Mouse (Mus musculus): ENCODE data around the gene Plekhj1.
A peak's percentile ranks its signal among the peaks of the same experiment; 100 is the strongest.

The Plekhj1 gene

GRCm38 (mm10) chr10:80805925-80806324, 7.5 kb upstream of the Plekhj1 start:
- DNase-seq (ENCODE audit: low spot score): peak; percentile 78

DNA sequence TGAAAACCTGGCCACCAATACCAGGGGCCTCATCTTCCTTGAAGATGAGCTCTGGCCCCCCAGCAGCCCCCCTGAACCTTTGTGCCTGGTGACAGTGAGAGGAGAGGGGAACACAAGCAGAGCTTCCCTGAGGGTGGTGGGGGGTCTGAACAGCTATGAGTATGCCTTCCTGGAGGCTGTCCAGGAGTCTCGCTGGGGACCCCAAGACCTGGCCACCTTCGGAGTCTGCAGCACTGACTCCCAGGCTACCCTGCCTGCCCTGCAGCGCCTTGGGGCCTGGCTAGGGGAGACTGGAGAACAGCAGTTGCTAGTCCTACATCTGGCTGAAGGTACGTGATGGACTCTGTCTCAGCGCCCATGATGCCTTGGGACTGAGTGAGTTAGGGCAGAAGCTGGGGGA, 6.9 kb upstream of the Plekhj1 start:
- DNase-seq (ENCODE audit: low spot score): no peak

DNA sequence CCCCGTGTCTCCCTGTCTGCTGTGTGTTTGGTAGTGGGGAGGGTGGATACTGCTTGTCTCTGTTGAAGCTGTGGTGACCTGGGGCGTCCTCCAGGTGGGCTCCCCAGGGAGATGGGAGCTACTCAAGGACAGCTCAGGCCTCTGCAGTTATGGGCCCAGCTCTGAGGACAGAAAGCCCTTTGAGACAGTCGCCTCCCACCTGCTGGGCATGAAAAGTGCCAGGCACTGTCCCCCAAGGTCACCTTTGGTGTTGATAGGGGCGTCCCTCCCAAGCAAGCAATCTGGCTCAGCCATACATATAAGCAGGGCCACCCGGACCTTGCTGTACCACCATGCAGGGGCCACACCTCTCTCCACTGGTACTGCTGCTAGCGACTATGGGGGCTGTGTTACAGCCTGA, 6.5 kb upstream of the Plekhj1 start, which contains the start of gene Amh:
TSS of gene Amh (plus strand) at position 328 of the 400 bp plus-strand sequence.
- no peak for DNase-seq (ENCODE audit: low spot score)

DNA sequence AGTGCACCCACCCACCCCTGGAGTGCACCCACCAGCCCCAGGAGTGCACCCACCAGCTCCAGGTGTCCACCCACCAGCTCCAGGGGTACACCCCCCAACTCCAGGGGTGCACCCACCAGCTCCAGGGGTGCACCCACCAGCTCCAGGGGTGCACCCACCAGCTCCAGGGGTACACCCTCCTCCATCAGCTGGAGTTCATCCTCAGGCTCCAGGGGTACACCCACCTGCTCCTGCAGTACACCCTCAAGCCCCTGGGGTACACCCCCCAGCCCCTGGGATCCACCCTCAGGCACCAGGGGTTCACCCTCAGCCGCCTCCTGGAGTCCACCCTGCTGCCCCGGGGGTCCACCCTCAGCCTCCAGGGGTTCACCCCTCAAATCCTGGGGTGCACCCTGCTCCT, 5.9 kb upstream of the Plekhj1 start:
- no peak for DNase-seq (ENCODE audit: low spot score)

DNA sequence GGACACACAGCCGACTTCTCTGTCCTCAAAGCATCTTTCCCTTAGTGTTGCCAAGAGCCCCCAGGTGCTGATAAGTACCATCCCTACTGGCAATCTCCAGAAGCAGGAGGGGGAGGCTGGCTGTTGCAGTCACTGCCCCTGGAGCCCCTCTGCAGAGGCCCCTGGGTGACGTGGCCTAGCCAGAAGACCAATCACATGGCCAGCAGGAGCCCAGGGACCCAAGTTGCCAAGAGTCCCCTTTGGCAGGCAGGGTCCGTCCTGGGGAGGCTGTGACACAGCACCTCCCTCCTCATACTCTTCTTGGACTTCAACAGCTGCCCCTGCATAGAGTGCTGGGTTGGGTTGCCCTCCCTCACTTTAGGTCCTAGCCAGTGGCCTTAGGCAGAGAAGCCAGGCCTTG, 4.6 kb upstream of the Plekhj1 start:
- DNase-seq (ENCODE audit: low spot score): no peak

- no peak for DNase-seq (ENCODE audit: low spot score)
These were observed 3.9 kb upstream of the Plekhj1 start for GRCm38 (mm10) chr10:80802204-80802912.

DNA sequence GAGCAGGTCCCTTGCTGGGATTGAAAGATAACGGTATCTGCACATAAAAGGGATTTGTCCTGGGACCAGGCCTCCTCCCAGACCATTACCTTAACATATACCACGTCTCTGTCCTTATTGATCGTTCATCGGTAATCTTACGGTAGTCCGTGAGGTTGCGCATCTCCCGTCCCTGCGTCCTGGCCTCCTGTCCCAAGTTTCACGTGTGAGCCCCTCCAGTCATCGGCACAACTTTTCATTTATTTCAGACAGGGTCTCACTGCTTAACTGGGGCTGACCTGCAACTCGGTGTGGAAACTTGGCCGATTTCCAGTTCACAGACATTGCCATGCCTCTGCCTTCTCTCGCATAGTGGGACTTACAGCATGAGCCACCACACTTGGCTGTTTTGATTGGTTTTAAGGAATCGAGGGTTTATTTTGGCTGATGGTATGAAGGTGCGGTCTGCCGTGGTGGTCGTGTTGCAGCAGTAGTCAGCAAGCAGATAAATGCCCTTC, 692 bp upstream of the Plekhj1 start:
- no peak for DNase-seq (ENCODE audit: low spot score)

GRCm38 (mm10) chr10:80797186-80798149, 958 bp downstream of the Plekhj1 start:
- DNase-seq (ENCODE audit: low spot score): peak; percentile 21

DNA sequence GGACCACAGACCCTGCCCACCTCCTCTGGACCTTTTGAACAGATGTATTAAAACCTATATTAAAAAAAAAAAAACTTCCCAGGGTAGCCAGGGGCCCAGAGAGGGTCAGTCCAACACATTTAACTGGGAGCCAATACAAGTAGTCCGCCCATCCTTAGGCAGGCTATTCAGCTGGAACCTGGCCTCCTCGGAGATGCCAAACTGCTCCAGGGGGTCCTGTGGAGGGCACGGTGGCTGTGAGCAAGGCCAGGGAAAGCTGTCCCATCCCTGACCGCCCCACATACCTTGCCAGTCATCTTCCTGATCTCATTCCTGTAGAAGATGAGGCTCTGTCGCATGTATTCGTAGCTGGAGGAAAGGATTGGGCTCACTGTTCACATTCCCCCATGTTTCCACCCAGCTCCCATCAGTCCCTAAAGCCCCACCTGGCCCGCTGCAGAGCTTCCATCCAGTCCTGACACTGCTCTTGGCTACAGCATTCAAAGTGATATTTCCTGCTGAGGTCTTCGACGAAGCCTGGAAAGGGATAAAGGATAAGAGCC, 2.0 kb downstream of the Plekhj1 start:
- DNase-seq (ENCODE audit: low spot score): no peak

DNA sequence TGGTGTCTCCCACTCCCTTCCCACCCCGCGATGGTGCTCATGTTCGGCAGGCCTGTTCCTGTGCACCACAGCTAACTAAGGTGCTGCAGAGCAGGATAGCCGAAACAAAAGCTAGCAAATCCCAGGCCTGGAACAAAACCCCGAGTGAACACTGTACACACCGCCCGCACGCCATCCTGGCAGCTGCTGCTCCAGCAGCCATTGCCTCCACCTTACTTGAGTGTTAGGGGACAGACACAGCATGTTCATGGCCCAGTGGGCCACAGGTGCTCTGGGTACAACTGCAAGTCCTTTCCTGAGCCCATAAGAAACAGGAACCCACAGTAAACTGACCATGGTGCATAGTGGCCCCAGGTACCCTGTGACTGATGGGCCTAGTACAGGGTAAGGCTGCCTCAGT, 3.7 kb downstream of the Plekhj1 start:
- no peak for DNase-seq (ENCODE audit: low spot score)

DNA sequence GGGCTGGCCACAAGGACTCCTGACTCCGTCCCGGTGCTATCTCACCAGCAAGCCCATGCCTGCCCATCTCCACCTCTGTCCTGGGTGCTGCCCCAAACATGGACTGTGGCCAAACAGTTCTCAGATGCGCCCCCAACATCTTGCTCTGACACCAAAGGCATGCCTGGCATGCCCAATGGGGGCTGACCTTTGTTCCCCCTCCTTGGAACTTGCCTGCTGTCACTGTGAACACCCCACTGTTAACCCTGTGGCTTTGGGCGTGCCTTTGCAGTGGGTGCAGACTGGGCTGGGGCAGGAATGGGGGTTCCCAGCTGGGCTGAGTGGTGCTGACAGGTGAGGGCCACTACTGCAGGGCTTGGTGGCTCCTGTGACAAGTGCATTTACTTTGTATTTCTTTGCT, 4.6 kb downstream of the Plekhj1 start:
- no peak for DNase-seq (ENCODE audit: low spot score)

- no peak for DNase-seq (ENCODE audit: low spot score)
These were observed 5.2 kb downstream of the Plekhj1 start for GRCm38 (mm10) chr10:80793033-80793784.

- DNase-seq (ENCODE audit: low spot score): no peak
These were observed 6.0 kb downstream of the Plekhj1 start for GRCm38 (mm10) chr10:80792175-80793032.

GRCm38 (mm10) chr10:80791476-80792174, 6.8 kb downstream of the Plekhj1 start:
- no peak for DNase-seq (ENCODE audit: low spot score)

DNA sequence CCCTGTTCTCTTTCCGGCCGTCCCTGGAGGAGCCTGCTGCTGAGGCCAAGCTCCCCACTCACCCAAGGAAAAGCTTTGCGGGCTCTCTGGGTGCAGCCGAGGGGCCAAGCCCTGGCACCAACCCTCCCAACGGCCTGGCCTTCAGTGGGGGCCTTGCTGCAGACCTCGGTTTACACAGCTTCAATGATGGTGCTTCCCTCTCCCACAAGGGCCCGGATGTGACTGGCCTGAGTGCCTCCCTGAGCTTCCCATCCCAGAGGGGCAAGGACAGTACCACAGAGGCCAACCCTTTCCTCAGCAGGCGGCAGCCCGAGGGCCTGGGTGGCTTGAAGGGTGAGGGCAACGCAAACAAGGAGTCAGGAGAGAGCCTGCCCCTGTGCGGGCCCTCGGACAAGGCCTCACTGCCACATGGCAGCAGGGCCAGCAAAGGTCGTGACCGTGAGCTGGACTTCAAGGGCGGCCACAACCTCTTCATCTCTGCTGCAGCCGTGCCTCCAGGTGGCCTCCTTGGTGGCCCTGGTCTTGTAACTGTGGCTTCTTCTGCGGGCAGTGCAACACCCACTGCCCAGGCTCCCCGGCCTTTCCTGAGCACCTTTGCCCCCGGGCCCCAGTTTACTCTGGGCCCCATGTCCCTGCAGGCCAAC, 7.5 kb downstream of the Plekhj1 start:
- DNase-seq (ENCODE audit: low spot score): no peak

- no peak for DNase-seq (ENCODE audit: low spot score)
These were observed 10.9 kb downstream of the Plekhj1 start for GRCm38 (mm10) chr10:80787517-80787916.

DNA sequence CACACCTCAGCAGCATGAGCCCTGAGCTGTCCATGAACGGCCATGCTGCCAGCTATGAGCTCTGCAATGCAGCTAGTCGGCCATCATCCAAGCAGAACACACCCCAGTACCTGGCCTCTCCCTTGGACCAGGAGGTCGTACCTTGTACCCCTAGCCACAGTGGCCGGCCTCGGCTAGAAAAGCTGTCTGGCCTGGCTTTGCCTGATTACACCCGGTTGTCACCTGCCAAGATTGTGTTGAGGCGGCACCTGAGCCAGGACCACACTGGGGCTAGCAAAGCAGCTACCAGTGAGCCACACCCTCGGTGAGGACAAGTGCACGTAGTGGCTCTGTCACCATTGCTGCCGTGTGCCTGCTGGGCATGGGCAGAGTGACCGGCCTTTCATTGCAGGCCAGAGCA, 12.5 kb downstream of the Plekhj1 start:
- no peak for DNase-seq (ENCODE audit: low spot score)

- DNase-seq (ENCODE audit: low spot score): no peak
These were observed 13.6 kb downstream of the Plekhj1 start for GRCm38 (mm10) chr10:80784871-80785270.

DNA sequence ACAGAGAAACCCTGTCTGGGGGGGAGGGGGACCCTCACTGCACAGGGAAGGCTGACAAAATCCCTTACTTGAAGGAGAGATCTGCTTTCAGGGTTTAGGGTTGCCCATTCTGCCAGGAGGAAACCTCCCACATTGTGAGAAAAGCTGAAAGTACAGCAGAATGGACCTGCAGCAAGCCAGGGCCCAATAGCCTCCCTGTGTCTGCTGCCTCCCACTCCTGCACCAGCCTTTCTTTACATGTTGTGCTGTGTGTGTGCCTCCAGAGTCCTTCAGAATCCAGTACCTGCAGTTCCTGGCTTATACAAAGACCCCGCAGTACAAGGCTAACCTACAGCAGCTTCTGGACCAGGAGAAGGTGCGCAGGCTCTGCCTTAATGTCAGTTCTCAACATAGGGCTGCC, 14.1 kb downstream of the Plekhj1 start:
- no peak for DNase-seq (ENCODE audit: low spot score)

DNA sequence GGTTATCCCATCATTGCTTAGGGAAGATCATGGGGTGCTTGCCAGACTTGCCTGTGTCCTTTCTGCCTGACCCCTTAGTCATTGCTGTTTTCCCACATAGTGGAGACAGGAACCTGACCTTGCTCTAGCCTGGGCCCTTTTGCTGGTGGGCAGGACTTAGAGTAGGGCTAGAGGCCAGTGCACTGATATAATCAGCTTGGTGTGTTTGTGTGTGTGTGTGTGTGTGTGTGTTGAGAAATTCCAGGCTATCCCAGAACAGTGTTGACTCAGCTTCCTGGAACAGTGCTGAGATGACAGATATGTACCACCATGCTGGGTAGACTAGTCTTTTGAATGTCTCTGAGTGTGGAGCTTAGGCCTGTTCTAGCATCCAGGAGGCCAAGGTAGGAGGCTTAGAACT, 18.9 kb downstream of the Plekhj1 start:
- DNase-seq (ENCODE audit: low spot score): no peak

Data from embryo, embryonic 10.5 days (tissue).